Mouse (Mus musculus) olfactory bulb, adult 2 months (tissue): Measurements from ENCODE around the gene Bmpr1a. TPM values are rescaled to one million over a fixed set of nuclear protein-coding genes. Genes with fewer than 3 reads are reported as not detected.

Source experiments
- H3K27ac ChIP-seq: fragments of 200-500 bp; 2 replicates; pipeline ENCODE4 v1.5.1; 2012; ENCODE audit warnings: low read depth, low read length; ENCODE audit not compliant: insufficient read depth
- H3K4me1 ChIP-seq: fragments of 200-500 bp; 2 replicates; pipeline ENCODE4 v1.6.1; 2012; ENCODE audit warnings: low read length; ENCODE audit not compliant: control insufficient read depth, insufficient read depth
- H3K4me3 ChIP-seq: fragments of 200-500 bp; 2 replicates; pipeline ENCODE4 v1.5.1; 2012; ENCODE audit warnings: mild to moderate bottlenecking, low read depth, low read length, moderate library complexity; ENCODE audit not compliant: insufficient read depth
- CTCF ChIP-seq: fragments of 200-500 bp; IDR thresholded peaks from 2 replicates; pipeline ENCODE4 v1.5.1; 2012; ENCODE audit warnings: low read depth, mild to moderate bottlenecking, low read length, moderate library complexity; ENCODE audit not compliant: insufficient read depth
- POLR2A ChIP-seq: fragments of 200-500 bp; IDR thresholded peaks from 2 replicates; pipeline ENCODE4 v1.6.1; 2012; ENCODE audit warnings: mild to moderate bottlenecking, low read depth, low read length, moderate library complexity; ENCODE audit not compliant: insufficient read depth
- WGBS: fragments of 180-500 bp; shearing (Covaris S2); methylation state at CpG from one replicate; pipeline ENCODE4 v1.1.7; 2018; 5-methylcytosine and 5-hydroxymethylcytosine counted together
- polyA plus RNA-seq: library from polyadenylated mRNA; stranded (reverse); fragments of >200 nt; gene quantifications from 2 replicates; pipeline ENCODE4 v1.2.4, GENCODE M21; 2012; ENCODE audit warnings: low replicate concordance; ENCODE audit not compliant: missing spikeins, insufficient read depth, insufficient read length

Bmpr1a gene
- polyA plus RNA-seq, 1 experiment = not detected

DNA sequence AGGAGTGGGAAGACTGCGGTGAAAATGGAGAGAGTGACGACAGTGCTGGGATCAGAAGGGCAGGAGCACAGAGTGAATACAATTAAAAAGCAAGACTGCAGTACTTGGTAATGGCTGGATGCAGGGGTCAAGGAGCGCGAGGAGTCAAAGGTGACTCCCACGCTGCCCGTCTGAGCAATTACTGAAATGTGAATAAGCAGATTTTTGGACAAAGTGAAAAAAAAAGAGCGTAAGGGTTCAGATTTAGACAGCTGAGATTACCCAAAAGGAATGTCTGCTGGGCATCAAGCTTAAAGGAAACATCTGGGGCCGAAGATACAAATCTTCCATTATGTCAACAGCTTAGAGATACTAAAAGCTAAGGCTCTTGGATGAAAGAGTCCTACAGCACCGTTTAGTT, 53.3 kb downstream of the Bmpr1a start:
- no peak overlapping the region for H3K27ac ChIP-seq
- no peak for TF ChIP-seq CTCF
- TF ChIP-seq POLR2A = no peak
- H3K4me3 ChIP-seq = no peak overlapping the region
- H3K4me1 ChIP-seq = peaks cover 4% of the 10 kb centered on the region
- WGBS = 85% methylated on average over 9 of the region's 9 CpGs

DNA sequence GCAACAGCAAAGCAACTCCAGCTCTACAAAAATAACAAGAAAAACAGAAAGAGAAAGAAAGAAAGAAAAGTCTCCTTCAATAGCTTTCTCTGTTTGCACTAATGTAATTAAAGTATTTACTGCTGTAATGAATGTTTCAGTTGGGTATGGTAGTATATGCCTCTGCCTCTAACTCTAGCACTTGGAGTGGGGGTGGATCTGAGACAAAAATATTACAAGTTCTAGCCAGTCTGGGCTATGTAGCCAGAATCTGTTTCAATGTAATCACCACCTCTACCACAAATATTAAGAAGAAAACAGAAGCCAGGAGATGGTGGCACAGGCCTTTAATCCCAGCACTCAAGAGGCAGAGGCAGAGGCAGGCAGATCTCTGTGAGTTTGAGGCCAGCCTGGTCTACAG, 54.7 kb downstream of the Bmpr1a start:
- Histone ChIP-seq H3K27ac (no peak overlapping the region), H3K4me3 (no peak overlapping the region), H3K4me1 (peaks cover 3% of the 10 kb centered on the region)
- TF ChIP-seq CTCF (no peak), POLR2A (no peak)

DNA sequence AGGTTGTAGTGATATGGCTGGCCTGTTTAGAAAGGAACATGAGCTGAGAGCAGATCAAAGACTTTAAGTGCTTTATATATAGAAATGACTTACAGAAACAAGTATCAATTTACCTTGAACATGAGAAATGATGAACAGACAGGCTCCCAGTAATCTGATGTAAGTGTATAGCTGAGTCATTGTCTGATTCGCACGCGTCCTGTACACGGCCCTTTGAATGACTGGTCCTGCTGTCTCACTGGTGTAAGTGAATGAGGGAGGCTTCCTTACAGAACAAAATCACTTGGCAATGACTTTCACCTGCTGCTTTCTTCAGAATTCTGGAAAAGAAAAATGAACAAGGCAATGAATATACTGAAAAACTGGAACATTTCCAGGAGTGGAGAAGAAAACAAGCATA, 55.5 kb downstream of the Bmpr1a start:
- no peak for TF ChIP-seq POLR2A
- no peak for TF ChIP-seq CTCF
- Histone ChIP-seq H3K27ac (no peak overlapping the region), H3K4me3 (no peak overlapping the region), H3K4me1 (peaks cover 3% of the 10 kb centered on the region)
- 70% methylated on average over 4 of the region's 4 CpGs for WGBS

DNA sequence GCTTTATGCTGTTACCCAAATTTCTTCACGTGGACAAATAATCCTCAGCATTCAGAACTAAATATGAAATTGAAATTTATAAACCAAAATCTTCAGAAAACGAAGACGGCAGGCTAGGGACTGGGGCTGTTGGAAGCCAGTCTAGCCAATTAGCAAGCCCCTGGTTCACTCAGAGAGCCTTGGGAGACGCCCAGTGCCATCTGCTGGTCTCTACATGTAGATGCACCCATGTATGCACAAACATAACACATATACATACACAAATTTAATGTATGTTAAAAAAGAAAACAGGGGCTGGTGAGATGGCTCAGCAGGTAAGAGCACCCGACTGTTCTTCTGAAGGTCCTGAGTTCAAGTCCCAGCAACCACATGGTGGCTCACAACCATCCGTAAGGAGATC, 56.5 kb downstream of the Bmpr1a start:
- TF ChIP-seq CTCF = no peak
- TF ChIP-seq POLR2A = no peak
- H3K4me1 ChIP-seq = peaks cover 3% of the 10 kb centered on the region
- H3K4me3 ChIP-seq = no peak overlapping the region
- WGBS = 97% methylated on average over 6 of the region's 6 CpGs
- no peak overlapping the region for H3K27ac ChIP-seq

DNA sequence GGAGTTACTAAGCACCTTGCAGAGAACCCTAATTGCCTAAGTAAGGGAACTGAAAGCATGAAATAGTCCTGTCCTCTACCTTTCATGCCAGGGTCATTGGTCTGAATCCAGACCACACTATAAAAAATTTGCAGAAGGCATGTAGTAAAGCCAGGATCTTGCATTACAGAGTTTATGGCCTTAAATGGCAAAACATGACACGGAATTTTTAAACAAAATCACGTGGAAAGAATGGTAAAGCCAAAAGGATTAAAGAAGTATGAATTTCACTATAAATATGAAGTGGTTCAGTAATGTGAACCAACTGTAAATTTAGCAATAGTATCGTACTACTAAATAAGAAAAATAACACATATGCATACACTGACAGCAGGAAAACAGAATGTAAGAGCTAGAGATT, 57.8 kb downstream of the Bmpr1a start:
- Histone ChIP-seq H3K4me1 (peaks cover 3% of the 10 kb centered on the region), H3K4me3 (no peak overlapping the region), H3K27ac (no peak overlapping the region)
- TF ChIP-seq CTCF = no peak
- TF ChIP-seq POLR2A = no peak
- WGBS = 89% methylated on average over 3 of the region's 3 CpGs

DNA sequence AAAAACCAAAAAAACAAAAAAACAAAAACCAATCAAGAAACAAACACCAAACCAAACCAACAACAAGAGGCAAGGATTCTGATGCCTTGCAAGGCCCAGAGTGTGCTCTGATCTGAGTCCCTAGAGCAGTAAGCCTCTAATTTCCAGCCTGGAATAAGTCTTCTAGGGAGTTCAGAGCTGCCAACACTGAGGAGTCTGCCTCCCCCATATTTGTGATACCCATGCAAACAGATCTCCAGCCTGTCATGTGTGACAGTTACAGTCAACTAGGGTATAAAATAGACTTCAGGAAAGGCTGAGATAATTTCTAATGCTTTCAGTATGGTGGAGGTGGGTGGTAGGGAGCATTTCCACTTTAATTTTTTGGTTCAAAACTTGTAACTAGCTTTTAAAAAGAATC, 58.2 kb downstream of the Bmpr1a start:
- TF ChIP-seq CTCF (no peak), POLR2A (no peak)
- no peak overlapping the region for H3K4me3 ChIP-seq
- H3K27ac ChIP-seq = no peak overlapping the region
- H3K4me1 ChIP-seq = peaks cover 3% of the 10 kb centered on the region

DNA sequence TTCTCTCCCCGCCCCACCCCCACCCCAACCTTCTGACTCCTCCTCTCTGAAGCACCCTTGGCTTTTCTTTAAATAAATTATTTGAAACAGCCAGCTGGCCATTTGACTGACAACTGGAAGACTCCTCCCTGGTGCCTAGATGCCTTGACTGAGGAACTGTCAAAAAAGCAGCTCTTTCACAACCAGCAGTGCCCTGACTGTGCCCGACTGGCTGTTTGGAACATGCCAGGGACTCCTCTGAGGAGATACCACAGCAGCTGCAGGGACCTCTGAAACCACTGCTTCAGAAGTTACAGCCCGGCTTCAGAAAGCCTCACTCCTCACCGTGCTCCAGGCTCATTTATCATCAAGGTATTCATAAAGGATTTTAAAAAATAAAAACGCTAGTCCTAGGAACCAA, 58.8 kb downstream of the Bmpr1a start:
- TF ChIP-seq POLR2A (no peak), CTCF (no peak)
- 78% methylated on average over 5 of the region's 5 CpGs for WGBS
- Histone ChIP-seq H3K4me3 (no peak overlapping the region), H3K4me1 (peaks cover 3% of the 10 kb centered on the region), H3K27ac (no peak overlapping the region)

DNA sequence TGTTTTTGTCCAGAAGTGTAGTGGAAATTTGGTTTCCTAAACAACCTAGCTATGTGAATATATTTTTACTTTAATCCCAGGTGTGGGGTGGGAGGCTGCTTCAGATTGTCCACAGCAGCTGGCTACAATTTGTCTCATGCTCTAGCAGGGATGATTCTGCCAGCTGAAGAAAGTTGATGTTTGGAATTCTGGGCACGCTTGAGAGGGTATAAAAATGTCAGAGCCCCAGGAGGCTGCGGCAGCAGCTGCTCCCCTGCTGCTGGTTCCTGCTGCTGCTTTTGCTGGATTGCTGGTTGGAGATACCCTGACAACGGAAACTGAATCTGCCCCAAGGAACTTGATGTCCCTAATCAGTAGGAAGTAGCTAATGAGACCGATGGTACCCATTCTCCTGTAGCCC, 60.6 kb downstream of the Bmpr1a start:
- H3K27ac ChIP-seq = no peak overlapping the region
- H3K4me1 ChIP-seq = peaks cover 3% of the 10 kb centered on the region
- TF ChIP-seq CTCF (no peak), POLR2A (no peak)
- 40% methylated on average over 4 of the region's 4 CpGs for WGBS
- no peak overlapping the region for H3K4me3 ChIP-seq

DNA sequence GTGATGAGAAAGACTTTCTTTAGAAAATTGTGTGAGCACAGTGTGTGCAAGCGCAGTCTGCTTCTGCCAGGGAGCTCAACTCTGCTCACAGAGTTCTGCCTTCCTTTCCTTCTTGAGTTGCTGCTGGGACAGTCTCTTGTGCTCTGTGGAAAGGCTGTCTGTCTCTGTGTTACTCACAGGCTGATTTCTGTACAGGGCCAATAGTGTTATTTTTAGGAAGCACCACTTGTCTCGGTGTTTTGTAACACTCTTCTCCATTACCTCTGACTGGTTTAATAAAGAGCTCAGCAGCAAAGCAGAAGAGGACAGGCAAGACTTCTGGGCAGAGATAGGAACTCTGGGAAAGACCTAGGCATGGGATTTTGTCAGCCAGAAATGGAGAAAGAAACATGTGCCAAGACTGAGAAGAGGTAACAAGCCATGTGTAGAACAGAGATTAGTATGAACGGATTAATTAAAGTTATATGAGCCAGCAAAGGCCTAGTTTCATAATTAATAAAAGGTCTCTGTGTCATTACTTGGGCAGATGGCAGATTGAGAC, 62.5 kb downstream of the Bmpr1a start:
- Histone ChIP-seq H3K4me1 (peaks cover 3% of the 10 kb centered on the region), H3K4me3 (no peak overlapping the region), H3K27ac (no peak overlapping the region)
- no peak for TF ChIP-seq POLR2A
- TF ChIP-seq CTCF = no peak
- WGBS = 69% methylated on average over 3 of the region's 3 CpGs

DNA sequence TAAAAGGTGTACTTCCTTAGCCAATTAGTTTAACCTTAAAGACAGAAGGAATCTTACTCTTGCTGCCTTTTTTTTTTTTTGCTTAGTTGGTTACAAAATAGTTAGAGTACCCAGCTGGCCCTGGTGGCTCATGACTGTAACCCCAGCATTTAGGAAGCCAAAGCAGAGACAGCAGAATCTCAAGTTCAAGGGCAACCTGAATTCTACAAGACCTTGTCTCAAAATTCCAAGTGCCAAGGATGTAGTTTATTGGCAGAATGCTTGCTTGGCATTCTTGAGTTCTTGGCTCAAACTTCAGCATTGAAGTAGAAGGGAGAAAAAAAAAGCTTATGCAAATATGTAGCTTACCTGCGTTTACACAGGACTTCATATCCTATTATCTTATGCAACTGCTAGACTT, 74.1 kb downstream of the Bmpr1a start:
- Histone ChIP-seq H3K4me1 (no peaks in the 10 kb centered on the region), H3K27ac (no peak overlapping the region), H3K4me3 (no peak overlapping the region)
- TF ChIP-seq CTCF = no peak
- TF ChIP-seq POLR2A = no peak
- 73% methylated on average over 1 of the region's 1 CpGs for whole genome bisulfite sequencing
